Mouse (Mus musculus) small intestine, adult 2 months (tissue): ENCODE measurements at regions not wholly inside any gene's neighbourhood (a gene's known extent, or its start where the extent isn't known, plus 50 kb on each side); places are given as distances from the start of the nearest gene placed in this dataset.

Experiments
- CTCF ChIP-seq: fragments of 200-500 bp; IDR thresholded peaks from 2 replicates; pipeline ENCODE4 v1.5.1; 2012; ENCODE audit warnings: low read depth, mild to moderate bottlenecking, control low read depth, inconsistent platforms, low read length, moderate library complexity, mixed read lengths; ENCODE audit not compliant: insufficient replicate concordance, insufficient read length; ENCODE audit errors: extremely low read depth
- POLR2A ChIP-seq: fragments of 200-500 bp; IDR thresholded peaks from 2 replicates; pipeline ENCODE4 v1.6.1; 2012; ENCODE audit warnings: low read depth, mild to moderate bottlenecking, control low read depth, inconsistent platforms, low read length, moderate library complexity

DNA sequence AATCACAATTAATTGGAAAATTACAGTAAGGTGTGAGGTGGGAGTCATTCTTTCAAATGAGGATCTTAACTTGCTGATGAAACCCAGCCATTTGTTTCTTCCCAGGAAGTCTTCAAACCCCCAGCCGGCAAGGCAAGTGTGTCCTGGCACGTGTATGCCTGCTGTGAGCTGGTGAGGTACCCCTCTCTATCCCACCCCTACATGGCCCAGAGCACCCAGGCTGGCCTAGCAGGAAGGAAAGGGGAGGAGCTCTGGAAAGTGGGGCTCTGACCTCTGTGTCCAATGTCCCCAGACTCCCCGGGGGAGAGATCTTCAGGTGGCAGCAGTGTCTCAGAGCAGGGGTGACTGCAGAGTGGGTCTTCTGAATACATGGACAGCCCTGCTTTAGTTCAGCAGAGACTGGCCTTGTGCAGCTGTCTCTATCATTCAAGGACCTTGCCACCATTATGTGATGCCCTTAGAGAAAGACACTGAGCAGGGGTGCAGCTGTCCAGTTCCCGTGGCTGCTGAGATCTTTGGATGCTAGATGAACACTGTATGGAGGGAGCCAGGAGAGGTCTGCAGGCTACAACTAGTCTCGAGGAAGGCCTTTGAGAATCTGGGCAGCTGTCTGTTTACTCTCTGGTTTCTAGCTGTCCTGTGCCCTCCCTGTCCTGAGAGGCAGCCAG lies 306.8 kb upstream of the Mki67 start:
- TF ChIP-seq POLR2A (no peak), CTCF (no peak)
